9 mouse cellular contexts compared by ENCODE assay signal in the genomic region with DNA sequence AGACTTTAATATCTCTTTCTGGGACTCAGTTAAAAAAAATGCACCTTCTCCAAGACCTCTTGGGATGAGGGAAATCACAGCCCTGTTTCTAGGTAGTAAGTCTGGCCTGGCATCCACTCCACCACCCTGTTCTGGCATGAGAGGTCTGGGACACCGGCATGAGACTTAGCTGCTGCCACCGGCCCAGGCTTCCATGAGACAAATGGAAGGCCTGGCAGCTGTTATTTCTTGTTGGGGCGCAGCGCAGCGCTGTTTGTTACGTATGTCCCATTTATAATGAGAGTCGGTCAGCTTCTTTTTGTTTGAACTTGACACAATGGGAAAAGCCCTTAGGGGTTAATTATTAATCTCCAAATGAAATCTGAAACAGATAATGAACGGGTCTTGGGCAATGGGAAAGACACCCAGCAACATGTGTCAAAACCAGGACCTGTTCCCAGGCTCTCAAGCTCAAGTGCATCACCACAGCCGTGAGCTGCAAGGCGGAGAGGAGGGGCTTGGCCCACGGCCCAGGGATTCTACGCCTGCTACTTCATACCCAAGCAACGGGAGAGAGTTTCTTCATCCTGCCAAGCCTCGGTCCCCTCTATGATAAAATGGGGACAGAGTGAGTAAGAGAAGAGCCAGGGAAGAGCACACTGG.
DNase-seq lines count a peak whose midpoint lies in the region; ATAC-seq and TF ChIP-seq lines count a peak whose summit lies in the region.
"Had no signal": no experiment of that assay in that cellular context is flagged by ENCODE, and none has a peak within 500 bp of the region (broad histone marks: within the 10 kb centered on the region; RNA-seq: fewer than 3 reads in every experiment).

No protein-coding gene starts in this region.

- no peaks in the 10 kb centered on the region for H3K36me3 ChIP-seq in hindbrain, embryonic 14.5 days (replicated peaks; ENCODE audit: control insufficient read depth, insufficient read depth)
- H3K36me3 ChIP-seq in neural tube, embryonic 13.5 days = no peaks in the 10 kb centered on the region
- H3K36me3 ChIP-seq: limb, embryonic 13.5 days had no signal

- peaks cover 12% of the 10 kb centered on the region for H3K4me1 ChIP-seq in hindbrain, embryonic 14.5 days (replicated peaks; ENCODE audit: control insufficient read depth, insufficient read depth, low read length)
- H3K4me1 ChIP-seq in neural tube, embryonic 13.5 days (replicated peaks) = peaks cover 15% of the 10 kb centered on the region

- H3K27ac ChIP-seq in gastrocnemius, adult 2 months = no peak overlapping the region
- H3K27ac ChIP-seq in hindbrain, embryonic 14.5 days = 0 out of 2 replicates have a peak overlapping the region, but pooled peaks have one; percentile 21
- peak overlapping the region; percentile 35; the same call in 1 of the 2 replicates for H3K27ac ChIP-seq in neural tube, embryonic 13.5 days (replicated peaks)
- H3K27ac ChIP-seq: limb, embryonic 13.5 days had no signal

- H3K4me2 ChIP-seq in hindbrain, embryonic 14.5 days (replicated peaks) = 0 out of 2 replicates have a peak overlapping the region, but pooled peaks have one; percentile 3
- H3K4me2 ChIP-seq in neural tube, embryonic 13.5 days = no peak overlapping the region
- H3K4me2 ChIP-seq: limb, embryonic 13.5 days had no signal

- intact Hi-C loops in gastrocnemius, adult 2 months (cut with DNase I) = no loop called here

- H3K27me3 ChIP-seq in hindbrain, embryonic 14.5 days (ENCODE audit: control insufficient read depth, insufficient read depth, low read length) = no peaks in the 10 kb centered on the region
- H3K27me3 ChIP-seq in neural tube, embryonic 13.5 days = no peaks in the 10 kb centered on the region
- H3K27me3 ChIP-seq: limb, embryonic 13.5 days had no signal

- no peaks in the 10 kb centered on the region for H3K9me3 ChIP-seq in hindbrain, embryonic 14.5 days (ENCODE audit: control insufficient read depth, low read length)
- no peaks in the 10 kb centered on the region for H3K9me3 ChIP-seq in neural tube, embryonic 13.5 days

- 28% methylated on average over 14 of the region's 14 CpGs for WGBS in hindbrain, embryonic 14.5 days
- WGBS in neural tube, embryonic 13.5 days = 39% methylated on average over 14 of the region's 14 CpGs

- peak; percentile 62 for DNase-seq in gastrocnemius, adult 2 months
- no peak for DNase-seq in gastrocnemius, adult 8-10 months (ENCODE audit: low spot score in 2 of 2)
- DNase-seq in MN1 (ENCODE audit: low spot score) (peak; percentile 73), adipocyte (ENCODE audit: low spot score) (no peak)
- DNase-seq in fat pad, adult 2 months (ENCODE audit: extremely low read depth, low read depth, low spot score) = peak; percentile 94
- peak; percentile 69 for DNase-seq in hindbrain, embryonic 14.5 days (ENCODE audit: low spot score)

- no peak for TF ChIP-seq CTCF in gastrocnemius, adult 2 months (IDR thresholded peaks at IDR 0.05)

- ATAC-seq in hindbrain, embryonic 14.5 days (ENCODE audit: low FRiP score) = peak; percentile 75; the same call in 1 of the 2 replicates
- ATAC-seq in neural tube, embryonic 13.5 days (ENCODE audit: low read depth) = peak; percentile 38; the same call in 1 of the 2 replicates
- no peak for ATAC-seq in CD4-positive, CD25-positive, alpha-beta regulatory T cell, adult 4 months

- H3K9ac ChIP-seq in hindbrain, embryonic 14.5 days = no peak overlapping the region
- no peak overlapping the region for H3K9ac ChIP-seq in neural tube, embryonic 13.5 days
- H3K9ac ChIP-seq: limb, embryonic 13.5 days had no signal

- no peak overlapping the region for H3K4me3 ChIP-seq in gastrocnemius, adult 2 months
- H3K4me3 ChIP-seq in hindbrain, embryonic 14.5 days (replicated peaks; ENCODE audit: low read length) = no peak overlapping the region
- H3K4me3 ChIP-seq in neural tube, embryonic 13.5 days = no peak overlapping the region
- H3K4me3 ChIP-seq: limb, embryonic 13.5 days had no signal

Comparison
In these comparisons a context has a peak if more than half of its experiments do, and no peak if none do; other contexts are left out.
1. DNase-seq: peak in gastrocnemius, adult 2 months (single experiment), MN1 (single experiment), fat pad, adult 2 months (single experiment) and hindbrain, embryonic 14.5 days (single experiment); none in gastrocnemius, adult 8-10 months (0 of 2) and adipocyte (single experiment).